Mouse (Mus musculus): ENCODE measurements around the gene Myo6. TPM values are rescaled to one million over a fixed set of nuclear protein-coding genes. Genes with fewer than 3 reads are reported as not detected.

The Myo6 gene
- polyA plus RNA-seq, 1 experiment: 15.5 TPM

- TF ChIP-seq POLR2A (IDR thresholded peaks at IDR 0.05; ENCODE audit: low read depth, low read length): no peak
- TF ChIP-seq CTCF (IDR thresholded peaks at IDR 0.05; ENCODE audit: borderline replicate concordance, insufficient read depth, low read length): no peak
- Histone ChIP-seq H3K4me1 (ENCODE audit: control insufficient read depth, insufficient read depth, low read length) (no peaks in the 10 kb centered on the region), H3K4me3 (ENCODE audit: insufficient read depth, low read length) (no peak overlapping the region), H3K27ac (ENCODE audit: insufficient read depth, low read length) (no peak overlapping the region)
Measured at GRCm38 (mm10) chr9:80179688-80180087, 14.9 kb downstream of the Myo6 start.

- no peak for TF ChIP-seq CTCF (IDR thresholded peaks at IDR 0.05; ENCODE audit: borderline replicate concordance, insufficient read depth, low read length)
- no peak for TF ChIP-seq POLR2A (IDR thresholded peaks at IDR 0.05; ENCODE audit: low read depth, low read length)
- no peak overlapping the region for H3K4me3 ChIP-seq (ENCODE audit: insufficient read depth, low read length)
- no peaks in the 10 kb centered on the region for H3K4me1 ChIP-seq (ENCODE audit: control insufficient read depth, insufficient read depth, low read length)
- H3K27ac ChIP-seq (ENCODE audit: insufficient read depth, low read length): no peak overlapping the region
Measured at GRCm38 (mm10) chr9:80180771-80181170, 15.9 kb downstream of the Myo6 start.

GRCm38 (mm10) chr9:80181692-80182091 lies 16.9 kb downstream of the Myo6 start:
- Histone ChIP-seq H3K4me1 (ENCODE audit: control insufficient read depth, insufficient read depth, low read length) (no peaks in the 10 kb centered on the region), H3K4me3 (ENCODE audit: insufficient read depth, low read length) (no peak overlapping the region), H3K27ac (ENCODE audit: insufficient read depth, low read length) (no peak overlapping the region)
- TF ChIP-seq POLR2A (IDR thresholded peaks at IDR 0.05; ENCODE audit: low read depth, low read length) (no peak), CTCF (IDR thresholded peaks at IDR 0.05; ENCODE audit: borderline replicate concordance, insufficient read depth, low read length) (no peak)

- Histone ChIP-seq H3K4me1 (ENCODE audit: control insufficient read depth, insufficient read depth, low read length) (no peaks in the 10 kb centered on the region), H3K27ac (ENCODE audit: insufficient read depth, low read length) (no peak overlapping the region), H3K4me3 (ENCODE audit: insufficient read depth, low read length) (no peak overlapping the region)
- no peak for TF ChIP-seq CTCF (IDR thresholded peaks at IDR 0.05; ENCODE audit: borderline replicate concordance, insufficient read depth, low read length)
- TF ChIP-seq POLR2A (IDR thresholded peaks at IDR 0.05; ENCODE audit: low read depth, low read length): no peak
Measured at GRCm38 (mm10) chr9:80184138-80184537, 19.3 kb downstream of the Myo6 start.

GRCm38 (mm10) chr9:80185737-80186136 lies 20.9 kb downstream of the Myo6 start:
- Histone ChIP-seq H3K4me1 (ENCODE audit: control insufficient read depth, insufficient read depth, low read length) (no peaks in the 10 kb centered on the region), H3K4me3 (ENCODE audit: insufficient read depth, low read length) (no peak overlapping the region), H3K27ac (ENCODE audit: insufficient read depth, low read length) (no peak overlapping the region)
- no peak for TF ChIP-seq POLR2A (IDR thresholded peaks at IDR 0.05; ENCODE audit: low read depth, low read length)
- TF ChIP-seq CTCF (IDR thresholded peaks at IDR 0.05; ENCODE audit: borderline replicate concordance, insufficient read depth, low read length): no peak

- Histone ChIP-seq H3K4me3 (ENCODE audit: insufficient read depth, low read length) (no peak overlapping the region), H3K27ac (ENCODE audit: insufficient read depth, low read length) (no peak overlapping the region), H3K4me1 (ENCODE audit: control insufficient read depth, insufficient read depth, low read length) (no peaks in the 10 kb centered on the region)
- TF ChIP-seq CTCF (IDR thresholded peaks at IDR 0.05; ENCODE audit: borderline replicate concordance, insufficient read depth, low read length) (no peak), POLR2A (IDR thresholded peaks at IDR 0.05; ENCODE audit: low read depth, low read length) (no peak)
Measured at GRCm38 (mm10) chr9:80186693-80187092, 21.9 kb downstream of the Myo6 start.

- H3K4me1 ChIP-seq (ENCODE audit: control insufficient read depth, insufficient read depth, low read length): no peaks in the 10 kb centered on the region
- no peak overlapping the region for H3K27ac ChIP-seq (ENCODE audit: insufficient read depth, low read length)
- no peak overlapping the region for H3K4me3 ChIP-seq (ENCODE audit: insufficient read depth, low read length)
- TF ChIP-seq POLR2A (IDR thresholded peaks at IDR 0.05; ENCODE audit: low read depth, low read length): no peak
- TF ChIP-seq CTCF (IDR thresholded peaks at IDR 0.05; ENCODE audit: borderline replicate concordance, insufficient read depth, low read length): no peak
Measured at GRCm38 (mm10) chr9:80188324-80188893, 23.6 kb downstream of the Myo6 start.

GRCm38 (mm10) chr9:80191240-80191639 lies 26.4 kb downstream of the Myo6 start:
- H3K27ac ChIP-seq (ENCODE audit: insufficient read depth, low read length): no peak overlapping the region
- H3K4me1 ChIP-seq (ENCODE audit: control insufficient read depth, insufficient read depth, low read length): no peaks in the 10 kb centered on the region
- no peak overlapping the region for H3K4me3 ChIP-seq (ENCODE audit: insufficient read depth, low read length)
- TF ChIP-seq CTCF (IDR thresholded peaks at IDR 0.05; ENCODE audit: borderline replicate concordance, insufficient read depth, low read length) (no peak), POLR2A (IDR thresholded peaks at IDR 0.05; ENCODE audit: low read depth, low read length) (no peak)

GRCm38 (mm10) chr9:80192324-80192723 lies 27.5 kb downstream of the Myo6 start:
- Histone ChIP-seq H3K4me1 (ENCODE audit: control insufficient read depth, insufficient read depth, low read length) (no peaks in the 10 kb centered on the region), H3K27ac (ENCODE audit: insufficient read depth, low read length) (no peak overlapping the region), H3K4me3 (ENCODE audit: insufficient read depth, low read length) (no peak overlapping the region)
- TF ChIP-seq CTCF (IDR thresholded peaks at IDR 0.05; ENCODE audit: borderline replicate concordance, insufficient read depth, low read length): no peak

GRCm38 (mm10) chr9:80194446-80194845 lies 29.6 kb downstream of the Myo6 start:
- Histone ChIP-seq H3K27ac (ENCODE audit: insufficient read depth, low read length) (no peak overlapping the region), H3K4me3 (ENCODE audit: insufficient read depth, low read length) (no peak overlapping the region), H3K4me1 (ENCODE audit: control insufficient read depth, insufficient read depth, low read length) (no peaks in the 10 kb centered on the region)
- TF ChIP-seq CTCF (IDR thresholded peaks at IDR 0.05; ENCODE audit: borderline replicate concordance, insufficient read depth, low read length) (no peak), POLR2A (IDR thresholded peaks at IDR 0.05; ENCODE audit: low read depth, low read length) (no peak)

GRCm38 (mm10) chr9:80196161-80196560 lies 31.3 kb downstream of the Myo6 start:
- no peak overlapping the region for H3K4me3 ChIP-seq (ENCODE audit: insufficient read depth, low read length)
- TF ChIP-seq CTCF (IDR thresholded peaks at IDR 0.05; ENCODE audit: borderline replicate concordance, insufficient read depth, low read length) (no peak), POLR2A (IDR thresholded peaks at IDR 0.05; ENCODE audit: low read depth, low read length) (no peak)
- H3K27ac ChIP-seq (ENCODE audit: insufficient read depth, low read length): no peak overlapping the region
- no peaks in the 10 kb centered on the region for H3K4me1 ChIP-seq (ENCODE audit: control insufficient read depth, insufficient read depth, low read length)

Data from embryonic fibroblast, embryonic 13.5 days (primary cell).